Mouse (Mus musculus) lung, adult 2 months (tissue): ENCODE measurements around the gene Cmklr1. TPM values are rescaled to one million over a fixed set of nuclear protein-coding genes. Genes with fewer than 3 reads are reported as not detected.
"Not testable (repeated sequence)": the region's sequence is repeated elsewhere in the genome, so short reads cannot be mapped to it uniquely, and the experiment has no call there.

ENCODE experiments used
- DNase-seq: peaks from one replicate; pipeline ENCODE4 v3.0.0; 2022
- H3K4me1 ChIP-seq: fragments of 200-500 bp; 2 replicates; pipeline ENCODE4 v1.6.1; 2011; ENCODE audit warnings: low read length; ENCODE audit not compliant: control insufficient read depth, insufficient read depth
- H3K4me3 ChIP-seq: fragments of 200-500 bp; replicated peaks from 2 replicates; pipeline ENCODE3; 2011; ENCODE audit warnings: low read depth, mild to moderate bottlenecking, control low read depth, low read length; ENCODE audit errors: extremely low read depth
- CTCF ChIP-seq: fragments of 200-500 bp; IDR thresholded peaks from 2 replicates; pipeline ENCODE4 v1.5.1; 2011; ENCODE audit warnings: mild to moderate bottlenecking, low read length, control low read depth; ENCODE audit not compliant: insufficient read depth
- POLR2A ChIP-seq: fragments of 200-500 bp; IDR thresholded peaks from 2 replicates; pipeline ENCODE4 v1.6.1; 2011; ENCODE audit warnings: low read depth, mild to moderate bottlenecking, control low read depth, low read length, borderline replicate concordance; ENCODE audit errors: extremely low read depth
- WGBS: fragments of 180-500 bp; shearing (Covaris S2); methylation state at CpG from one replicate; pipeline ENCODE4 v1.1.7; 2018; 5-methylcytosine and 5-hydroxymethylcytosine counted together
- polyA plus RNA-seq: library from polyadenylated mRNA; depleted of rRNA; stranded (reverse); fragments of >200 nt; gene quantifications from 2 replicates; pipeline ENCODE4 v1.2.3, GENCODE M21; 2012

Cmklr1 gene
- polyA plus RNA-seq, 1 experiment: 271 TPM

GRCm38 (mm10) chr5:113596780-113597353 lies 53.4 kb downstream of the Cmklr1 start:
- DNase-seq: no peak
- 62% methylated on average over 9 of the region's 9 CpGs for WGBS
- no peak for TF ChIP-seq CTCF
- TF ChIP-seq POLR2A: no peak
- Histone ChIP-seq H3K4me3 (no peak overlapping the region), H3K4me1 (no peaks in the 10 kb centered on the region)

DNA sequence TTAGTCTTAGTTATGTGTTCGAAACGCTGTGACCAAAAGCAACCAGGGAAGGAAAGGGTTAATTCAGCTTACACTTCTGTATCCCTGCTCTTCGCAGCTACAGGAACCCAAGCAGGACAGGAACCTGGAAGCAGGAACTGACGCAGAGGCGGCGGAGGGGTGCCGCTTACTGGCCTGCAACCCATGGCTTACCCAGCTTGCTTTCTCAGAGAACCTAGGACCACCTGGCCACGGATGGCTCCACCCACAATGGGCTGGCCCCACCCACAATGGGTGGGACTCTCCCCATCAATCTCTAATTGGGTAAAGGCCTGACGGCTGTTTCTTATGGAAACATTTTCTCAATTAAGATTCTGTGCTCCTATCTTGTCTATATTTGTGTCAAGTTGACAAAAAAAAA lies 54.0 kb downstream of the Cmklr1 start:
- 80% methylated on average over 9 of the region's 9 CpGs for whole genome bisulfite sequencing
- TF ChIP-seq POLR2A: no peak
- no peak for TF ChIP-seq CTCF
- DNase-seq: no peak
- no peak overlapping the region for H3K4me3 ChIP-seq
- H3K4me1 ChIP-seq: no peaks in the 10 kb centered on the region

GRCm38 (mm10) chr5:113593911-113594705 lies 56.1 kb downstream of the Cmklr1 start:
- no peak overlapping the region for H3K4me3 ChIP-seq
- TF ChIP-seq POLR2A (no peak), CTCF (no peak)
- H3K4me1 ChIP-seq: no peaks in the 10 kb centered on the region
- no peak for DNase-seq
- 72% methylated on average over 6 of the region's 6 CpGs for WGBS

DNA sequence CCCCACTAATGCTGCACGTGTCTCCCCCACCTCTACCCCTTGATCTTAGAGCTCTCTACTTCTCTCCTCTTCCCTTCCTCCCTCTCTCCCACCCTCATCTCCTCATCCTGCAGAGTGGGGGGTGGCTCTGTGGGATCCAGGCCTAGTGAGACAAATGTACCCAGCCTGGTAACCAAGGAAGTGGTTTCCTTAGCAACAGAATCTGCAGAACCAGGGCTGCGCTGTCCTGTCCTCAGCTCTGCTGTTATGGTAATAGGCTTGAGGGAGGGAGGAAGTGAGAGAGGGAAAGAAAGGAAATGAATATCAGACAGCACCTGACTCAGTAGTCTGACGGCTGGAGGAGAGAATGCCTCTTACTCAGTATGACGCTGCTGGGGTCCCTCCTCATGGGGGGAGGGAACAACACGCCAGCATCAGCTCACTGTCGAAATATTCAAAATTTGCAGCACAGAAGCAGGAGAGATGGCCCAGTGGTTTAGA lies 58.4 kb downstream of the Cmklr1 start:
- 26% methylated on average over 6 of the region's 6 CpGs for WGBS
- Histone ChIP-seq H3K4me1 (no peaks in the 10 kb centered on the region), H3K4me3 (no peak overlapping the region)
- no peak for DNase-seq
- TF ChIP-seq CTCF: no peak
- TF ChIP-seq POLR2A: no peak

DNA sequence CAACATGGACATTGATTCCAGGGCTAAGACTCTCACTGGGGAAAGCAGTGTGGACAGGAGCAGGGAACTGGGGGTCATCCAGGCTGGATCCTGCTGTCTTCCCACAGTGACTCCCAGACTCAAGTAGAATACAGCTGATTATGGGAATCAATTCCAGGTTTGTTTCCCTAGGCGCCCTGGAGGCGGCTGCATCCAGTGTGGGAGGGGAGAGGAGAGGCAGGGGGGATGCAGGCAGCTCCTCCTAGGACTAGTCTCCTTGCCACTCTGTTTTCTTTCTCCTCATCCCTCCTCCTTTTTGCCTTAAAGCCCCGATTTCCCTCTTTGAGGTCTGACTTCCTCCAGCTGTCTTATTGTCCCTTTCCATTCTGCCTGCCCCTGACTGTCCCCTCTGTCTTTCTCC lies 59.1 kb downstream of the Cmklr1 start:
- 27% methylated on average over 3 of the region's 3 CpGs for WGBS
- no peak for DNase-seq
- no peaks in the 10 kb centered on the region for H3K4me1 ChIP-seq
- no peak overlapping the region for H3K4me3 ChIP-seq
- TF ChIP-seq POLR2A: no peak
- TF ChIP-seq CTCF: no peak

GRCm38 (mm10) chr5:113590010-113590640 lies 60.1 kb downstream of the Cmklr1 start:
- no peaks in the 10 kb centered on the region for H3K4me1 ChIP-seq

DNA sequence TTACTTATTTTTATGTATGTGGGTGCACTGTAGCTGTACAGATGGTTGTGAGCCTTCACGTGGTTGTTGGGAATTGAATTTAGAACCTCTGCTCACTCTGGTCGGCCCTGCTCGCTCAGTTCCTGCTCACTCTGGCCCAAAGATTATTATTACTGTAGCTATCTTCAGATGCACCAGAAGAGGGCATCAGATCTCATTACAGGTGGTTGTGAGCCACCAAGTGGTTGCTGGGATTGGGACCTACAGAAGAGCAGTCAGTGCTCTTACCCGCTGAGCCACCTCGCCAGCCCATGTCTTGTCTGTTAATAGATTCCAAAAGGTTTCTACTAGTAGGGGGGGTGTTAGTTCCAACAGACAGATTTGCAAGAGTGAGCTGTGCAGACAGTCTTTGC lies 63.8 kb downstream of the Cmklr1 start:
- not testable (repeated sequence) for H3K4me3 ChIP-seq, H3K4me1 ChIP-seq, DNase-seq
- 62% methylated on average over 5 of the region's 5 CpGs for WGBS

More at GRCm38 (mm10) chr5:113590010-113590640, 60.1 kb downstream of the Cmklr1 start:
- 62% methylated on average over 5 of the region's 5 CpGs for WGBS
- TF ChIP-seq CTCF (no peak), POLR2A (no peak)
- DNase-seq: no peak
- H3K4me3 ChIP-seq: no peak overlapping the region

GRCm38 (mm10) chr5:113585619-113586457 lies 64.4 kb downstream of the Cmklr1 start:
- not testable (repeated sequence) for DNase-seq, H3K4me3 ChIP-seq, H3K4me1 ChIP-seq
- 71% methylated on average over 17 of the region's 17 CpGs for WGBS

- 39% methylated on average over 6 of the region's 6 CpGs for WGBS
- H3K4me3 ChIP-seq: no peak overlapping the region
- H3K4me1 ChIP-seq: no peaks in the 10 kb centered on the region
- no peak for DNase-seq
- no peak for TF ChIP-seq CTCF
- no peak for TF ChIP-seq POLR2A
Measured at GRCm38 (mm10) chr5:113584439-113584838, 65.8 kb downstream of the Cmklr1 start.
